Mouse (Mus musculus) E14TG2a.4 (cell line): ENCODE results near the gene Cdh13.
"Not testable (repeated sequence)": the region's sequence is repeated elsewhere in the genome, so short reads cannot be mapped to it uniquely, and the experiment has no call there.

ENCODE experiments used
- H3K27me3 ChIP-seq: 2 replicates; pipeline ENCODE4 v1.6.1; 2014; ENCODE audit warnings: low read length, control low read depth; ENCODE audit not compliant: insufficient read depth
- H3K36me3 ChIP-seq: 2 replicates; pipeline ENCODE4 v1.6.1; 2014; ENCODE audit warnings: low read length, control low read depth; ENCODE audit not compliant: insufficient read depth
- H3K4me1 ChIP-seq: replicated peaks from 2 replicates; pipeline ENCODE4 v1.6.1; 2014; ENCODE audit warnings: low read depth, low read length, control low read depth
- H3K4me3 ChIP-seq: replicated peaks from 2 replicates; pipeline ENCODE4 v1.5.1; 2014; ENCODE audit warnings: mild to moderate bottlenecking, low read length
- H3K9me3 ChIP-seq: 2 replicates; pipeline ENCODE4 v1.6.1; 2014; ENCODE audit warnings: low read length, control low read depth
- CTCF ChIP-seq: conservative IDR thresholded peaks from 2 replicates; pipeline ENCODE4 v1.5.1; 2014; ENCODE audit warnings: low read length
- NANOG ChIP-seq: IDR thresholded peaks from 2 replicates; pipeline ENCODE4 v1.6.1; 2014; ENCODE audit warnings: borderline replicate concordance, low read length, mixed read lengths
- POU5F1 ChIP-seq: IDR thresholded peaks from 2 replicates; pipeline ENCODE4 v1.6.1; 2014; ENCODE audit warnings: low read length, borderline replicate concordance

Cdh13 gene

DNA sequence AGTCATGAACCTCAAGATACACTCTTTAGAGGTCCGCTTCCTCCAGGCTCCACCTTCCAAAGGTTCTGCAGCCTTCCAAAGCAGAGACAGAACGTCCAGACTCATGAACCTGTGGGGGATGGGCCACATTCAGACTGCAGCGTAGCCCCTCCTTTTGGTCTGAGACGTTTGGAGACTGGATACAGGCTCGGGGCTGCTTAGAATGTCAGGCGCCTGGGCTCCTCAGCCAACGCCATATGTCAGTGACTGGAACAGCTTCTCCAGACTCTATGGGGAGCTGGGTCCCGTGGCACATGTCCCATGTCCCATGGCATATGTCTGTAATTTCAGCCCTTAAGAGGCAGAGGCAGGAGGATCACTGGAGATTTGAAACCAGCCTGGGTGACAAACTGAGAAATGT, 989.4 kb downstream of the Cdh13 start:
- TF ChIP-seq POU5F1 (no peak), NANOG (no peak), CTCF (no peak)
- Histone ChIP-seq H3K4me1 (no peaks in the 10 kb centered on the region), H3K9me3 (no peaks in the 10 kb centered on the region), H3K36me3 (no peaks in the 10 kb centered on the region), H3K27me3 (no peaks in the 10 kb centered on the region), H3K4me3 (no peak overlapping the region)

DNA sequence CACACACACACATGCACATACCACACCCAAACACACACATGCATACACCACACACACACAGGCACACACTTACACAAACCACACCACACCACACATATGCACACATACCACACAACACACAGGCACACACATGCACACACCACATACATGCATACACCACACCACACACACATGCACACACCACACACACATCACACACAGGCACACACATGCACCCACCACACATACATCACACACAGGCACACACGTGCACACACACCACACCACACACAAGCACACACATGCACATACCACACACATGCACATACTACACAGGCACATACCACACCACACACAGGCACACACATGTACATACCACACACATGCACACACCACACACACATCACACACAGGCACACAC, 991.9 kb downstream of the Cdh13 start:
- H3K9me3 ChIP-seq, result 0 out of 2 replicates have a peak, but pooled peaks cover 4% of the 10 kb centered on the region
- H3K4me1 ChIP-seq, result no peaks in the 10 kb centered on the region
- H3K4me3 ChIP-seq, result no peak overlapping the region
- no peaks in the 10 kb centered on the region for H3K27me3 ChIP-seq
- no peaks in the 10 kb centered on the region for H3K36me3 ChIP-seq
- TF ChIP-seq POU5F1, result no peak
- no peak for TF ChIP-seq CTCF
- TF ChIP-seq NANOG, result no peak

DNA sequence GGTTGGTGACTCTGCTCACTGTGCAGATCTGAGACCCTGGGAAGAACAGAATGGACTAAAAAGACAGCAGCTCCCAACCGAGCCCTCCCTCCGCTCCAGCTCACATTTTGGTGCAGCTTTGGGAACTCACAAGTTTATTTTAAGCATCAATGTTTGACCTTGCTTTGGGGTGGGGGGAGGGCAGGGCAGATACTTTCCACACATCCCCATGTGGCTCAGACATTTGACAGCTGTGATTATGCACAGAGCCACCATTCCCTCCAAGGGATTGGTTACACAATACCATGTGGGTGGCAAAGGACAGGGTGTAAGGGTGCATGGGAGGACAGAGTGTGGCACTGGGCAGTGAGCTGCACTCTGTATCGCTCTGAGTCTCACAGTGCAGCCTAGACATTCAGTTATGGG, 993.5 kb downstream of the Cdh13 start:
- Histone ChIP-seq H3K4me1 (no peaks in the 10 kb centered on the region), H3K9me3 (0 out of 2 replicates have a peak, but pooled peaks cover 8% of the 10 kb centered on the region), H3K27me3 (no peaks in the 10 kb centered on the region), H3K36me3 (no peaks in the 10 kb centered on the region), H3K4me3 (no peak overlapping the region)
- TF ChIP-seq CTCF (no peak), NANOG (no peak), POU5F1 (no peak)

DNA sequence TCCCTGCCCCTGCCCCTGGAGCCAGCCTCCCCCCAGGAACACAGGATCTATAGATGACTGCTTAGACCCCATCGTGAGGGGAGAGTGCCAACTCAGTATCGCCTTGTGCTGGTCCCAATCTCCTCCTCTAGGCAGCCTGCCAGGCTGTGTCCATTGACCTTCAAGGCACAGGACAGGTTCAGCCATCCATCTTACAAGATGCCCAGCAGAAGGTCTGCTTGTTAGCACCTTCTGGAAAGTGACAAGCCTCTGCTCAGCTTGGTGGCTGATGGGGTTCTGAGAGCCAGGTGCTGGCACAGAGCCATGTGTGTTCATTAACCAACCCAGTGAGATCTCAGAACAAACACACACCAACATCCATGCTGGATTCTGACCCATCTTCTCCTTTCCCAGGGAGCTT, 998.2 kb downstream of the Cdh13 start:
- no peak for TF ChIP-seq POU5F1
- no peak for TF ChIP-seq CTCF
- no peak for TF ChIP-seq NANOG
- Histone ChIP-seq H3K9me3 (0 out of 2 replicates have a peak, but pooled peaks cover 8% of the 10 kb centered on the region), H3K4me1 (no peaks in the 10 kb centered on the region), H3K27me3 (no peaks in the 10 kb centered on the region), H3K36me3 (no peaks in the 10 kb centered on the region), H3K4me3 (no peak overlapping the region)

DNA sequence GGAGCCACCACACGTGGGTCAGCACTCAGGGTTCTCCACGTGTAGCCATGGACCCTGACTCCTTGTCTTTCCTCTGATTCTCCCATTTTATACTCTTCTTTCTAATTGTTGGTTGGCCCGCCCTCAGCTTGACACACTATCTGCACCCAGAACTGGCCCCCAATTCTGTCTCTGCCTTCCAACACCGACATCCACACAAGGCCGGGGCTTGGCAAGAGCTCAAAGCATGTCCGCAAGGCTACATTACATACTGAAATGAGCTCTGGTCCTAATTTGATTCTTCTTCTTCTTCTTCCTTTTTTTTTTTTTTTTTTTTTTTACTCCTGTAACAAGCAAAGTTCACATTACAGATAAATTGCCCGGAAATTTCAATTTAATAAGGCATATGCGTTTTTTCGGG, 1001.0 kb downstream of the Cdh13 start:
- Histone ChIP-seq H3K27me3 (no peaks in the 10 kb centered on the region), H3K36me3 (no peaks in the 10 kb centered on the region), H3K4me3 (no peak overlapping the region), H3K4me1 (no peaks in the 10 kb centered on the region), H3K9me3 (0 out of 2 replicates have a peak, but pooled peaks cover 8% of the 10 kb centered on the region)
- no peak for TF ChIP-seq POU5F1
- no peak for TF ChIP-seq NANOG
- TF ChIP-seq CTCF, result no peak

DNA sequence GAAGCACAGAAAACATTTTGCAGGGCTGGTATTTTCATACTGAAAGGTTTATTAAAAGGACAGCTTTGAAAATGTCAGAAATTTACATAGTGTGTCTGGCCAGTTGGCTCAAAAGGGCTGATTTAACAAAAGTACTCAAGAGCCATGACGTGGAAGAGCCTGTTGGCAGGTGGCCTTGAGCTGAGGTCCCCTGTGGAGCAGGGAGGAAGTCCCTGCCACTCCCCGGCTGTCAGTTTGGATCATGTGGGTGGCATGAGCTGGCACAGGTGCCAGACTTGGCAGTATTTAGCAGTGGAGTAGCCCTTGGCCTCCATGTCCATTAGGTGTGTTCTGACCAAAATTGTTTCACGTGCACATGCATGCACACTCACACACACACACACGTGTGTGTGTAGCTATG, 1001.4 kb downstream of the Cdh13 start:
- H3K4me1 ChIP-seq, result no peaks in the 10 kb centered on the region
- no peak overlapping the region for H3K4me3 ChIP-seq

DNA sequence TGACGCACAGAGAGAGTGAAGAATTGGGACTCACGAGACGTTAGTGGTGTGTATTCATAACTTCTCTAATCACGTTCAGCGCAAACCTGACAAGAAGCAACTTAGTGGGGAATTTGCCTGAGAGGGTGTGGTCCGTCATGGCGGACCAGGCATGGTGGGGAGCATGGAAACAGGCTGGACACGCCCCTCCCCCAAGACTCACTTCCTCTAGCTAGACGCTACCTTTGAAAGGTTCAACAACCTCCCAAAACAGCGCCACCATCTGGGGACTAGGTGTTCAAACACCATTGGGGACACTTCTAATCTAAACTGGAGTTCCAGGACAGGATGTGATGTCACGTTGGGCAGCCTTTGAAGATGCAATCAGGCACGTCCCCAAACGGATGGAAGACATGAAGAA, 1011.9 kb downstream of the Cdh13 start:
- Histone ChIP-seq H3K4me3 (no peak overlapping the region), H3K4me1 (no peaks in the 10 kb centered on the region), H3K27me3 (no peaks in the 10 kb centered on the region), H3K36me3 (no peaks in the 10 kb centered on the region), H3K9me3 (peaks cover 11% of the 10 kb centered on the region)
- TF ChIP-seq NANOG (no peak), CTCF (peak; percentile 23; the same call in 1 of the 2 replicates)

More for the DNA sequence above, 1001.4 kb downstream of the Cdh13 start:
- H3K27me3 ChIP-seq, result no peaks in the 10 kb centered on the region
- H3K36me3 ChIP-seq, result no peaks in the 10 kb centered on the region
- 0 out of 2 replicates have a peak, but pooled peaks cover 8% of the 10 kb centered on the region for H3K9me3 ChIP-seq
- no peak for TF ChIP-seq NANOG
- no peak for TF ChIP-seq POU5F1
- no peak for TF ChIP-seq CTCF

DNA sequence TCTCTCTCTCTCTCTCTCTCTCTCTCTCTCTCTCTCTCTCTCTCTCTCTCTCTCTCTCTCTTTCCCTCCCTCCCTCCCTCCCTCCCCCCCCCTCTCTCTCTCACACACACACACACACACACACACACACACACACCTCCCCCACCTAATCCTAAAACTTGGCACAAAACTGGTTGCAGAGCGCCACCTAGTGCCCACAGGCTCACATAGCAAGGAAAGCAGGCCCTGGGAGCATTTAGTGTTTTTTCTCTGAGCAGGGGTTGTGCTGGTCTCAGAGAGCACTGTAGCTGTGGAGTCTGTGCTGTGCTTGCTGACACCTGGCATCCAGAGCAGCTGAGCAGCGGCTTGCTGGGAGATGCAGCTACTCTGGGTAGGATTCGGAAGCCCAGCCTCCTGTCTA, 1014.2 kb downstream of the Cdh13 start:
- not testable (repeated sequence) for H3K4me3 ChIP-seq, H3K36me3 ChIP-seq, H3K27me3 ChIP-seq, H3K4me1 ChIP-seq
- TF ChIP-seq CTCF, result peak; percentile 73
- peaks cover 15% of the 10 kb centered on the region for H3K9me3 ChIP-seq

DNA sequence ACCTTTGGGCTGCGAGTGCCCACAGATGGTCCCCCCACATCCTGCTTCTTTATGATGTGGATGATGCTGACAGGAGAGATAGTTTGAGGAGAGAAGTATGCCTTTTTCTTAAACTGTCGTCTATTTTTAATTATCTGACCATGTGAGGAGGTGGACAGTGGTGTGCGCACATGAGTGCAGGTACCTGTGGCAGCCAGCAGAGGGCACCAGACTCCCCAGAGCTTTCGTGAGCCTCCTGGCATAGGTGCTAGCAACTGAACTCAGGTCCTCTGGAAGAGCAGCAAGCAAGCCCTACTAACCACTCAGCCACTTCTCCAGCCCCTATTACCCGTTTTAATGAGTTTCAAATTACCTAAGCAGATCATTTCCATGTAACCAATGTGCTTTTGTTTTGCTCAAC, 1016.8 kb downstream of the Cdh13 start:
- Histone ChIP-seq H3K36me3 (no peaks in the 10 kb centered on the region), H3K27me3 (no peaks in the 10 kb centered on the region), H3K4me1 (peaks cover 3% of the 10 kb centered on the region; the same call in 1 of the 2 replicates), H3K4me3 (no peak overlapping the region), H3K9me3 (peaks cover 14% of the 10 kb centered on the region)
- TF ChIP-seq POU5F1 (no peak), CTCF (peak; percentile 57), NANOG (no peak)
